Mouse (Mus musculus): ENCODE data around the gene Lrrc75b. TPM values are rescaled to one million over a fixed set of nuclear protein-coding genes. Genes with fewer than 3 reads are reported as not detected.

Gene Lrrc75b
- polyA plus RNA-seq, 1 experiment from 2014 or later, result 0.06 TPM

GRCm38 (mm10) chr10:75552701-75553450, 7.3 kb downstream of the Lrrc75b start:
- no peak overlapping the region for H3K27ac ChIP-seq (ENCODE audit: low read length)
- H3K4me2 ChIP-seq (ENCODE audit: low read depth, low read length), result no peak overlapping the region
- H3K9me3 ChIP-seq (replicated peaks; ENCODE audit: control insufficient read depth, low read length), result no peaks in the 10 kb centered on the region
- no peaks in the 10 kb centered on the region; the same call in 1 of the 2 replicates for H3K4me1 ChIP-seq (ENCODE audit: control insufficient read depth, low read depth, low read length)
- no peaks in the 10 kb centered on the region; the same call in 1 of the 2 replicates for H3K27me3 ChIP-seq (ENCODE audit: control insufficient read depth, insufficient read depth, low read depth, low read length)
- 61% methylated on average over 13 of the region's 13 CpGs for WGBS (ENCODE audit: insufficient replicate concordance)
- H3K36me3 ChIP-seq (ENCODE audit: control insufficient read depth, insufficient read depth), result no peaks in the 10 kb centered on the region
- no peak for ATAC-seq (ENCODE audit: low read depth)
- no peak overlapping the region for H3K9ac ChIP-seq (ENCODE audit: low read depth, low read length)
- H3K4me3 ChIP-seq (ENCODE audit: low read depth, low read length), result no peak overlapping the region

GRCm38 (mm10) chr10:75552106-75552505, 8.0 kb downstream of the Lrrc75b start:
- Histone ChIP-seq H3K36me3 (ENCODE audit: control insufficient read depth, insufficient read depth) (no peaks in the 10 kb centered on the region), H3K4me1 (ENCODE audit: control insufficient read depth, low read depth, low read length) (no peaks in the 10 kb centered on the region; the same call in 1 of the 2 replicates)
- no peak for ATAC-seq (ENCODE audit: low read depth)

DNA sequence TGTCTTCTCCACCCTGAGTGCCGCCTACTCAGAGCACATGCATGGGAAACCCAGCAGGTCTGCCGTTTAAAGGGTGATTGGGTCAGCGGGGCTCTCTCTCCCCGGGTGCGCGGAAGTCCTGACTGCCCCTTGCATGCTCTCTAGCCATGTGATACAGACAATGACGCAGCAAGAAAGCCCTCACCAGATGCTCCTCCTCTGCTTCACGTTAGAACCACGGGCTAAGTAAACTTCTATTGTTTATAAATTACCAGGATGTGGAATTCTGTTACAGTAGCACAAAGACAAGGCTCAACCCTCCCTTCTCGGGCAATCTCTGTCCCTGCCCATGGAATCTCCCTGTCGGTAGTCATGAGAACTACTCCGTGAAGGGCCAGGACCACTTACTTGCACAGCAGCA, 9.0 kb downstream of the Lrrc75b start:
- 22% methylated on average over 12 of the region's 12 CpGs for WGBS (ENCODE audit: insufficient replicate concordance)
- no peak; the same call in 1 of the 2 replicates for ATAC-seq (ENCODE audit: low read depth)
- Histone ChIP-seq H3K9ac (ENCODE audit: low read depth, low read length) (no peak overlapping the region), H3K4me2 (ENCODE audit: low read depth, low read length) (no peak overlapping the region), H3K27me3 (ENCODE audit: control insufficient read depth, insufficient read depth, low read depth, low read length) (no peaks in the 10 kb centered on the region), H3K4me1 (ENCODE audit: control insufficient read depth, low read depth, low read length) (no peaks in the 10 kb centered on the region; the same call in 1 of the 2 replicates), H3K36me3 (ENCODE audit: control insufficient read depth, insufficient read depth) (no peaks in the 10 kb centered on the region), H3K27ac (ENCODE audit: low read length) (no peak overlapping the region), H3K9me3 (replicated peaks; ENCODE audit: control insufficient read depth, low read length) (no peaks in the 10 kb centered on the region), H3K4me3 (ENCODE audit: low read depth, low read length) (no peak overlapping the region)

More at GRCm38 (mm10) chr10:75552106-75552505, 8.0 kb downstream of the Lrrc75b start:
- H3K4me3 ChIP-seq (ENCODE audit: low read depth, low read length), result no peak overlapping the region
- no peaks in the 10 kb centered on the region for H3K9me3 ChIP-seq (replicated peaks; ENCODE audit: control insufficient read depth, low read length)
- H3K27me3 ChIP-seq (ENCODE audit: control insufficient read depth, insufficient read depth, low read depth, low read length), result no peaks in the 10 kb centered on the region
- no peak overlapping the region for H3K9ac ChIP-seq (ENCODE audit: low read depth, low read length)
- no peak overlapping the region for H3K27ac ChIP-seq (ENCODE audit: low read length)
- WGBS (ENCODE audit: insufficient replicate concordance), result 60% methylated on average over 2 of the region's 2 CpGs
- no peak overlapping the region for H3K4me2 ChIP-seq (ENCODE audit: low read depth, low read length)

DNA sequence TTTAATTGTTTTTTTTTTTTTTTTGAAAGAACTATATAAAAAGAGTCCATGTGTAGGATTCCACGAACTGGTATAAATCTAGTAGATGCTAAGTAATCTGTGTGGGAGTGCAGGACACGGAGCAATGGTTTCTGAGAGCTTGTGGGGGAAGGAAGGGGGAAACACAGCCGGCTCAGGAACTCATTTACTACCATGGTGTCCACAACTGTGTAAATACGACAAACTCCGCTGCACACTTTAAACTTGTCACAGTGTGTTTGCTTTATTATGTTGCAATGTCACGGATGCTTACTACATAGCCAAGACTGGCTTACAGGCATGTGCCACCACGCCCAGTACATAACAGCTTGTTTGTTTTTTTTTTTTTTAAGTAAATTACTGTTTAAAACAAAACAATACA, 10.2 kb downstream of the Lrrc75b start:
- no peaks in the 10 kb centered on the region; the same call in 1 of the 2 replicates for H3K4me1 ChIP-seq (ENCODE audit: control insufficient read depth, low read depth, low read length)
- no peak overlapping the region for H3K9ac ChIP-seq (ENCODE audit: low read depth, low read length)
- no peaks in the 10 kb centered on the region; the same call in 1 of the 2 replicates for H3K9me3 ChIP-seq (replicated peaks; ENCODE audit: control insufficient read depth, low read length)
- H3K27ac ChIP-seq (ENCODE audit: low read length), result no peak overlapping the region
- H3K4me2 ChIP-seq (ENCODE audit: low read depth, low read length), result no peak overlapping the region
- peak; percentile 80 for ATAC-seq (ENCODE audit: low read depth)
- H3K4me3 ChIP-seq (ENCODE audit: low read depth, low read length), result no peak overlapping the region
- H3K36me3 ChIP-seq (ENCODE audit: control insufficient read depth, insufficient read depth), result no peaks in the 10 kb centered on the region
- 47% methylated on average over 7 of the region's 7 CpGs for WGBS (ENCODE audit: insufficient replicate concordance)
- no peaks in the 10 kb centered on the region for H3K27me3 ChIP-seq (ENCODE audit: control insufficient read depth, insufficient read depth, low read depth, low read length)

GRCm38 (mm10) chr10:75548486-75548885, 11.6 kb downstream of the Lrrc75b start:
- Histone ChIP-seq H3K4me3 (ENCODE audit: low read depth, low read length) (no peak overlapping the region), H3K27me3 (ENCODE audit: control insufficient read depth, insufficient read depth, low read depth, low read length) (no peaks in the 10 kb centered on the region), H3K27ac (ENCODE audit: low read length) (no peak overlapping the region), H3K4me2 (ENCODE audit: low read depth, low read length) (no peak overlapping the region), H3K36me3 (ENCODE audit: control insufficient read depth, insufficient read depth) (no peaks in the 10 kb centered on the region), H3K9ac (ENCODE audit: low read depth, low read length) (no peak overlapping the region), H3K4me1 (ENCODE audit: control insufficient read depth, low read depth, low read length) (no peaks in the 10 kb centered on the region; the same call in 1 of the 2 replicates), H3K9me3 (replicated peaks; ENCODE audit: control insufficient read depth, low read length) (no peaks in the 10 kb centered on the region; the same call in 1 of the 2 replicates)
- no peak; the same call in 1 of the 2 replicates for ATAC-seq (ENCODE audit: low read depth)
- 58% methylated on average over 14 of the region's 14 CpGs for WGBS (ENCODE audit: insufficient replicate concordance)

- Histone ChIP-seq H3K36me3 (ENCODE audit: control insufficient read depth, insufficient read depth) (no peaks in the 10 kb centered on the region), H3K4me3 (ENCODE audit: low read depth, low read length) (no peak overlapping the region), H3K4me1 (ENCODE audit: control insufficient read depth, low read depth, low read length) (no peaks in the 10 kb centered on the region; the same call in 1 of the 2 replicates), H3K9me3 (replicated peaks; ENCODE audit: control insufficient read depth, low read length) (no peaks in the 10 kb centered on the region; the same call in 1 of the 2 replicates), H3K9ac (ENCODE audit: low read depth, low read length) (no peak overlapping the region), H3K27me3 (ENCODE audit: control insufficient read depth, insufficient read depth, low read depth, low read length) (no peaks in the 10 kb centered on the region), H3K27ac (ENCODE audit: low read length) (no peak overlapping the region), H3K4me2 (ENCODE audit: low read depth, low read length) (no peak overlapping the region)
- WGBS (ENCODE audit: insufficient replicate concordance), result 69% methylated on average over 7 of the region's 7 CpGs
- no peak for ATAC-seq (ENCODE audit: low read depth)
Measured at GRCm38 (mm10) chr10:75547901-75548300, 12.2 kb downstream of the Lrrc75b start.

DNA sequence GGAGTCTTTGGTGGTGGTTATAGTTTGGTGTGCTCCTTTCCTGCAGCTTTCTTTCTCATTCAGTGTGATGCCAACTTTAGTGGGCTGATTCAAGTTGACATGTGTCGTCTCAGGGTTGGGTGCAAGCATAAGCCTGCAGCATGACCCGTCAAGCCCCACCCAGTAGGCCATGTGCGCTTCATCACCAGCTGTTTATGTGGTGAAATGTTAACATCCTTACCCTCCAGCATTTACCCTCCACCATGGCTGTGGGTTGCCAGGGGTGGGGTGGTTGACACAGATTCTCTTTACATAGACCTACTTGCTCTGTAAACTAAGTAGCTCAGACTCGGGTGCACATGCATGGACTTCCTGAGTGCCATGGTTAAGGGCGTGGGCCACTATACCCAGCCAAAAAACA, 24.0 kb downstream of the Lrrc75b start:
- H3K4me1 ChIP-seq (ENCODE audit: control insufficient read depth, low read depth, low read length), result no peaks in the 10 kb centered on the region; the same call in 1 of the 2 replicates
- H3K9me3 ChIP-seq (replicated peaks; ENCODE audit: control insufficient read depth, low read length), result no peaks in the 10 kb centered on the region
- H3K4me2 ChIP-seq (ENCODE audit: low read depth, low read length), result no peak overlapping the region
- no peak overlapping the region for H3K9ac ChIP-seq (ENCODE audit: low read depth, low read length)
- no peak overlapping the region for H3K4me3 ChIP-seq (ENCODE audit: low read depth, low read length)
- H3K36me3 ChIP-seq (ENCODE audit: control insufficient read depth, insufficient read depth), result peaks cover 28% of the 10 kb centered on the region
- ATAC-seq (ENCODE audit: low read depth), result no peak
- H3K27me3 ChIP-seq (ENCODE audit: control insufficient read depth, insufficient read depth, low read depth, low read length), result no peaks in the 10 kb centered on the region
- H3K27ac ChIP-seq (ENCODE audit: low read length), result no peak overlapping the region
- WGBS (ENCODE audit: insufficient replicate concordance), result 73% methylated on average over 5 of the region's 5 CpGs

DNA sequence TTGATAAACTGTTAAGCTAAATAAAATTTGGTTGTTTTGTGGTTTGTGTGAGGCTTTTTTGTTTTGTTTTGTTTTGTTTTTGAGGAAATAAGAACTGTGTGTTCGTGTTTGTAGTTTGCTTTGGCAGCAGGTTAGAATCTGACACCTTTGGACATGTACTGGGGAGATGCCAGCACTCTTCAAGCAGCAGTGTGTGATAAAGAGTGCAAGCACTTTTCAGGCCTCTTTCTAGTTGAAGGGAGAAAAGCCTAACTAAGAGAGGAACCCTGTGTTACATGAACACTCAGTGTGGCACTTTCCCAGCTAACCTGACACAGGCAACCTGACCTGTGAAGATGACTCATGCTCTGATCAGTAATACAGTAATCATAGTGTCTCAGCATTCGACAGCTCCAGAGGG, 24.7 kb downstream of the Lrrc75b start:
- no peak for ATAC-seq (ENCODE audit: low read depth)
- Histone ChIP-seq H3K4me3 (ENCODE audit: low read depth, low read length) (no peak overlapping the region), H3K4me2 (ENCODE audit: low read depth, low read length) (no peak overlapping the region), H3K27ac (ENCODE audit: low read length) (no peak overlapping the region), H3K36me3 (ENCODE audit: control insufficient read depth, insufficient read depth) (peaks cover 28% of the 10 kb centered on the region), H3K27me3 (ENCODE audit: control insufficient read depth, insufficient read depth, low read depth, low read length) (no peaks in the 10 kb centered on the region), H3K9me3 (replicated peaks; ENCODE audit: control insufficient read depth, low read length) (no peaks in the 10 kb centered on the region), H3K9ac (ENCODE audit: low read depth, low read length) (no peak overlapping the region), H3K4me1 (ENCODE audit: control insufficient read depth, low read depth, low read length) (no peaks in the 10 kb centered on the region; the same call in 1 of the 2 replicates)
- WGBS (ENCODE audit: insufficient replicate concordance), result 82% methylated on average over 2 of the region's 2 CpGs

DNA sequence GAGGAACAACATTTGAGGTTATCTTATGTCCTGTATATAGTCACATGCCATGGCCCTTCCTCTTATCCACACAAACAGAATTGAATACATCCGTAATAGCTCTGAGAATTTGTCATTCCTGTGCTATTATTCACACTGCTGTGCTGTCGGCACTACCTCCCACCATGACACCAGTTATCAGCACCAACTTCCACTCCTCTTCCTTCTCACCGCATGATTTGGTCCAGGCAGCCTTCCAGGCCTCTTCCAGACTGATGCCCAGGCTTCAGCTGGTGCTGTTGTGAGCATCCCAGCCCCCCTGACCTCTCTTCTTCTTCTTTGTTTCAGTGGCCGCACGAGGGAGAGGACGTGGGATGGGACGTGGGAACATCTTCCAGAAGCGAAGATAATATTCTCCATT, 25.2 kb downstream of the Lrrc75b start:
- H3K4me3 ChIP-seq (ENCODE audit: low read depth, low read length), result no peak overlapping the region
- no peak overlapping the region for H3K9ac ChIP-seq (ENCODE audit: low read depth, low read length)
- H3K4me2 ChIP-seq (ENCODE audit: low read depth, low read length), result no peak overlapping the region
- no peaks in the 10 kb centered on the region for H3K27me3 ChIP-seq (ENCODE audit: control insufficient read depth, insufficient read depth, low read depth, low read length)
- peaks cover 28% of the 10 kb centered on the region for H3K36me3 ChIP-seq (ENCODE audit: control insufficient read depth, insufficient read depth)
- H3K9me3 ChIP-seq (replicated peaks; ENCODE audit: control insufficient read depth, low read length), result no peaks in the 10 kb centered on the region
- H3K27ac ChIP-seq (ENCODE audit: low read length), result no peak overlapping the region
- peak; percentile 48 for ATAC-seq (ENCODE audit: low read depth)
- WGBS (ENCODE audit: insufficient replicate concordance), result 79% methylated on average over 8 of the region's 8 CpGs
- H3K4me1 ChIP-seq (ENCODE audit: control insufficient read depth, low read depth, low read length), result no peaks in the 10 kb centered on the region; the same call in 1 of the 2 replicates

All from liver, embryonic 16.5 days (tissue).